Mouse (Mus musculus) MEL (cell line): ENCODE data around the gene Ccdc121.

Experiments used
- CHD1 ChIP-seq: IDR thresholded peaks from 2 replicates; pipeline ENCODE4 v1.6.1; 2012; ENCODE audit warnings: low read depth, mild to moderate bottlenecking, inconsistent platforms, low read length, improper control_type of control experiment
- CTCF ChIP-seq, 3 experiments: IDR thresholded peaks in 2 of 3; conservative IDR thresholded peaks in 1 of 3; 2 replicates each; pipeline ENCODE4 v1.5.1; 2011 to 2012; ENCODE audit warnings: low read length in 3 of 3, low read depth in 2 of 3, mild to moderate bottlenecking in 2 of 3, improper control_type of control experiment in 1 of 3, inconsistent platforms in 1 of 3, mixed read lengths in 1 of 3, moderate library complexity in 1 of 3; ENCODE audit not compliant: control insufficient read depth in 1 of 3, insufficient read depth in 1 of 3, poor library complexity in 1 of 3, severe bottlenecking in 1 of 3
- EP300 ChIP-seq, 2 experiments: IDR thresholded peaks; 2 replicates each; pipeline ENCODE4 v1.6.1; 2011; ENCODE audit warnings: improper control_type of control experiment in 2 of 2, low read length in 2 of 2, low read depth in 1 of 2, mild to moderate bottlenecking in 1 of 2
- MAFK ChIP-seq: IDR thresholded peaks from 2 replicates; pipeline ENCODE4 v1.6.1; 2011; ENCODE audit warnings: low read depth, mild to moderate bottlenecking, low read length, improper control_type of control experiment, borderline replicate concordance
- MEF2A ChIP-seq: IDR thresholded peaks from 2 replicates; pipeline ENCODE4 v1.6.1; 2014; ENCODE audit warnings: low read depth, mild to moderate bottlenecking, inconsistent platforms, low read length, improper control_type of control experiment; ENCODE audit not compliant: poor library complexity, insufficient replicate concordance, severe bottlenecking; ENCODE audit errors: extremely low read depth
- MXI1 ChIP-seq: IDR thresholded peaks from 2 replicates; pipeline ENCODE4 v1.6.1; 2011; ENCODE audit warnings: mild to moderate bottlenecking, low read depth, low read length, improper control_type of control experiment
- POLR2A ChIP-seq, 2 experiments: IDR thresholded peaks; 2 replicates each; pipeline ENCODE4 v1.6.1; 2011 to 2012; ENCODE audit warnings: low read length in 2 of 2, mild to moderate bottlenecking in 2 of 2, control low read depth in 1 of 2, improper control_type of control experiment in 1 of 2, low read depth in 1 of 2, moderate library complexity in 1 of 2; ENCODE audit not compliant: control insufficient read depth in 1 of 2, insufficient read depth in 1 of 2, poor library complexity in 1 of 2
- POLR2AphosphoS2 ChIP-seq: IDR thresholded peaks from 2 replicates; pipeline ENCODE4 v1.6.1; 2011; ENCODE audit warnings: low read length, improper control_type of control experiment
- RCOR1 ChIP-seq: IDR thresholded peaks from 2 replicates; pipeline ENCODE4 v1.6.1; 2012; ENCODE audit warnings: low read depth, mild to moderate bottlenecking, inconsistent platforms, low read length, improper control_type of control experiment
- TAL1 ChIP-seq: IDR thresholded peaks from 2 replicates; pipeline ENCODE4 v1.6.1; 2012; ENCODE audit warnings: mild to moderate bottlenecking, inconsistent platforms, low read length, moderate library complexity, mixed read lengths
- ZKSCAN1 ChIP-seq: IDR thresholded peaks from 2 replicates; pipeline ENCODE4 v1.6.1; 2012; ENCODE audit warnings: low read depth, mild to moderate bottlenecking, inconsistent platforms, low read length, improper control_type of control experiment, moderate library complexity

DNA sequence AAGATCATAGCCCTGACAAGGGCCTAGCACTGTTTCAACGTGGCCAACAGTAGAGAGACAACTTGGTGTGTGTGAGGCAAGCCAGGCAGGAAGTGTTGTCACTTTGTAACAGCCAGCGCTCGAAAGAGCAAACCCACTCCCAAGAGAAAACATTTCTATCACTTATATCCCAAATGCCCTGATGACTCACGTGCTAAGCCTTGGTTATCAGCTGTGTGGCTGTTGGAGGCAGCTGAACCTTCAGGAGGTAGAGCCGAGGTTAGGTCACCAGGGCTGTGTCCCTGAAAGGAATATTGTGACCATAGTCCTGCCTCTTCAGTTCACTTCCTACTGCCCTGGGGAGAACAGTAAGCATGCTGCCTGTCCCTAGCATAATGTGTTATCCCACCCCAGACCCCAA lies 39.6 kb upstream of the Ccdc121 start:
- TF ChIP-seq CTCF (IDR thresholded peaks at IDR 0.05 in 2 of 3, conservative IDR thresholded peaks at IDR 0.05 in 1 of 3; ENCODE audit: control insufficient read depth in 1 of 3, insufficient read depth in 1 of 3, low read depth in 2 of 3, low read length in 3 of 3, poor library complexity in 1 of 3, severe bottlenecking in 1 of 3) (no peak), POLR2AphosphoS2 (no peak), MAFK (no peak), POLR2A (IDR thresholded peaks at IDR 0.05; ENCODE audit: control insufficient read depth in 1 of 2, insufficient read depth in 1 of 2, low read depth in 1 of 2, low read length in 2 of 2, poor library complexity in 1 of 2) (no peak), EP300 (IDR thresholded peaks at IDR 0.05; ENCODE audit: low read depth in 1 of 2, low read length in 2 of 2) (no peak), MXI1 (no peak), ZKSCAN1 (no peak), TAL1 (no peak), CHD1 (no peak), RCOR1 (no peak), MEF2A (no peak)
